Mouse (Mus musculus) T-helper 1 cell (primary cell): ENCODE results near the gene Chrm3.

Source experiments
- in situ Hi-C: fragments of 300-600 bp; cut with MboI, MseI; formaldehyde crosslinking; loops from one replicate; pipeline ENCODE4 v1.15.1; 2025; ENCODE audit warnings: high pct_unique_total_duplicates

Gene Chrm3

DNA sequence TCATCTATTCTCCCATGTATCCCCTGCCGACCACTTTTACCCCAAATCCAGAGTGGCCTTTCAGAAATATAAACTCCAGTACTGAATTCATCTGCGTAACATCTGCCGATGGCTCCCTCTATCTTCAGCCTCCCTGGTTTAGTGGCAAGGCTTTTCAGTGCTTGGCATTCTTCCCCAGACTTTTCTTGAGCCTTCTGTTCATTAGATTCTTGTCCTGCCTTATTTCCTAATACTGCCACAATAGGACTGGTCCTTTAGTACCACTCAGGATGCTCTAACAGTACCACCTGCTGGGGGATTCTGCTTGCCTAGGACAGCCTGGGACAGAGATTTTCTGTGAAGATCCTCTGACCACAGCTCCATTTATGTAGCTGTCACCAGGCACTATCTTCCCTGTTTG is 367.1 kb downstream of the Chrm3 start:
- in situ Hi-C loops: no loop called here

DNA sequence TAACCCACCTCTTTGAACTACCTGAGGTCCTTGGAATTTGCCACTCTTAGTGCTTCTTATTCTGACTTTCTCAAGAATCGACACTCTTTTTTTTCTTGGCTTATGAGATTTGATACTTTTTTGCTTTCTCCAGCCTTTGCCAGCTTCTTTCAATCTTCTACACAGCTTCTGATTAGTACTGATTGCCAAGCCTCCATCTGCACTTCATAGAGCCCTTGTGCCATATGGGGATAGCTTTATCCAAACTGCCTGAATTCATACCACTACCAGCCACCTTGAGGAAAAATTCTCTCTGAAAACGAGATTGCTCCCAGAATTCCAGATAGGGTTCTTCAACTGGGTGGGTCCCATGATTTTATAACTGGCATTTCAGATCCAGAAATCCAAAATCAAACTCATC is 368.0 kb downstream of the Chrm3 start:
- in situ Hi-C loops: no loop called here

DNA sequence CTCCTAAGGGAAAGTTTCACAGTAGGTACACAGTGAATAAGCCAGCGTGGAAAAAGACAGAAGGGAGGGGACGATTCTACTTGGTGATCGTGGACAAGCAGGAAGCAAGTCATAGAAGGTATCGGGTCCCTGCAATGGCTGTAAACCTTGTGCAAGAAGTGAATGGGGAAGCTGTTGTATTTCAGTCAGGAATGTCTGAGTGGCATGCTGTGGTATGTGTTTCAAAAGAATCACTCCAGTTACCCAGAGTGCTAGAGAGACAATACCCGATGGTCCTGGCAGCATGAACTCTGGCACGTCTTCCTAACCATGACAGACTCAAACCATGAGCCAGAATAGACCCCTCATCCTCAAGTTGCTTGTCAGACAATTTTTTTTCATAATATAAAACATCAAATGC is 375.0 kb downstream of the Chrm3 start:
- in situ Hi-C loops: no loop called here

DNA sequence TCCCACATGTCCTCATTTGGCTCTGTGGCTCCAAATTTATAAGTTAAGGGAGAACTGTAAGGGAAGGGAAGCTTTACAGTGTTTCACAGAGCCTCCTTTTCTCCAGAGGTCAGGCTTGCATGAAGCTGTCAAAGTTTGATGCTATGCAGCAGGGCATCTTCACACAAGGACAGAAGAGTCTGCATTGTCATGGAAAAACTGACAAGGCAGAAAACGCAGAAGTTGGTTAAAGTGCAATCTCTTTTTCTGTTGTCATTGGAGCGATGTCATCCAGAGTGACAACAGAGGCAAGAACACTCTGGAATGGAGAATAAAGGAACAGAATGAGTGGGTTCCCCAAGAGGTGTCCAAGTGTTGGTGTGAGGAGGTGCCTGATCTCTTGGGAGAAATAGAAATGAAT is 377.4 kb downstream of the Chrm3 start:
- in situ Hi-C loops: no loop called here

DNA sequence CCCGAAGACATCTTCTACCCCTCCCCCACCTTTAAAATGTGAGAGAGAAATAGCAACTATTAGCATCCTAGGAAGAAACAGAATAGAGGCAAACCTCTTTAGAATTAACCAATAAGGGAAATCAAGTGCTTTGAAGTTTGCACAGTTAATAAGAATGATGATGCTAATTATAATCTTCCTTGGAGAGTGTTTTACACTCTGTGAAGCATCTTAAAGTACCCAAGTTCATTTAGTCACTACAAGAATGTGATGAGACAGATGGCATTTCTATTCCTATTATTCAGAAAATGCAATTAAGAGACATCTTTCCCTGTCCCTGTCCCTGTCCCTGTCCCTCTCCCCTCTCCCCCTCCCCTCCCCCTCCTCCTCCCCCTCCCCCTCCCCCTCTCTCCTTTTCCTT is 382.9 kb downstream of the Chrm3 start:
- in situ Hi-C loops: no loop called here

DNA sequence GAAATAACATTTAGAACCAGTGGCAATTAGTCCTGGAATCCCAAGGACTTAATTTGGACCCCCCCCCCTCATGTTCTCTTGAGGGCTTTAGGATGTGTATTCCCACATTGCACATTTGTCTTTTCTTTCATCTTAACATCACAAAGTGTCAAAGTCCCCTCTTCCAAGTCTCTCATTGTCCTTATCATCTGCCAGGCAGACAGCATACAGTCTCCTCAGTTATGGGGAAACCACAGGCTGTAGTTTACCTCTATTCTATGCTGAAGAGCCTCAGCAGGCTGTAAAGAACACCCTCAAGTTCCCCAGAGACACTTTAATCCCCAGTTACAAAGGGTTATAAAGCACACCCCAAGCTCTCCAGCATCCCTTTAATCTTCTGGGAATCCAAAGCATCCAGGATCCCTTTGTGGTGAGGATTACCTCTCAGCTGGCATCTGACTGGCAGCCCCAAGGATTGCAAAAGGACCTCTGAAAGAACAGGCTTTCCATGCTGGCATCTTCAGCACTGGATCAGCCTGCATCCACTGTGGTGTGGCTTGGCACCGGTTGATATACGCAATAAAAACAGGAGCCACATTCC is 386.8 kb downstream of the Chrm3 start:
- in situ Hi-C loops: no loop called here

DNA sequence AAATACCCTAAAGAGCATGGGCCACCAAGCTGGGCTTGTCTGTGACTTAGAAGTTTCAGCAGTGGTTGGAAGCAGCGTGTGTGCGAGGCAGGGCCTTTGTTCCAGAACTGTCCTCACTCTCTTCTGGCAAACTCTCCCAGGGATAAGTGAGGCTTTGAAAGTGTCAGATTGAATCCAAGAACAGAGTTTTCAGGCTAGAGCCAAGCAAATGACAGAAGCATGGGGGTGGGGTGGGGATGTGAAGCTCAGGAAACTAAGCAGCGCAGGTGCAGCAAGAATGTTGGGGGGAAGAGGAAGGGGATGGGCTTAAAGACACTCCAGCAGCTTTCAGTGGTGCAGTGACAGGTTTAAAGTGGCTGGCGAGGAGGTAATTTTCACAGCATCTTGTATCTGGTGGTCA is 388.8 kb downstream of the Chrm3 start:
- in situ Hi-C loops: no loop called here

DNA sequence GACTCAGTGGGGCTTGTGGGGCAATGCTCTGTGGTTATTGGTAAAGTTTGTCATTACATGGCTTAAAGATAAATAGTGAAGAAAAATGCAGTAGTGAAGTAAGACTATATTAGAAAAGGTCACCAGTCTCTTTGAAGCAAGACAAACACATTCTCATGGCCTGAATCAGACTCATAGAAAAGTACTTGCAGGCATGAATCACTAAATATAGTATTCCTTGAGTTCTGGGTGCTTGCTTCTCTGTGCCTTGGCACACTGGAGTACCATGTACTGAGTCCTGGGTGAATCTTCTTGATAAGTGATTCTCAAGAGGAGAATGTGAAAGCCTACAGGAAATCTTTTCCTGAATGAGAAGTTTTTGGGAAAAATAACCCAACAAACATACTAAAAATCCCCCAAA is 408.0 kb downstream of the Chrm3 start:
- in situ Hi-C loops: no loop called here

DNA sequence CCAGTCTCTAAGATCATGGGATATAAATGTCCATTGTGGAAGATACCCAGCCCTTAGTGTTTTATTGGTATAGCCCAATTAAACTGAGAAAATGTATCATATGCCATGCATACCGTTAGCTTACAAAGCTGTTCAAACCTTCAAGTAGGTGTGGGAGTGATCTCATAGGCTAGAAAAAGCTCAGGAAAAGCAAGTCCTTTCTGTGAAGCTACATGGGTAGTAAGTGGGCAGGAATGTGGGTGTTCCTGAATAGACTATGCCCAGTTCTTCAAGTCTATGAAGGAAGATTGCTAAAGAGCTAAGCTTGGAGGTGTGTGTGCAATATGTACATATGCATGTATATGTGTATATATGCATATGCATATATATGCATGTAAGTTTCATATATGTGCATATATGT is 409.3 kb downstream of the Chrm3 start:
- in situ Hi-C loops: no loop called here

DNA sequence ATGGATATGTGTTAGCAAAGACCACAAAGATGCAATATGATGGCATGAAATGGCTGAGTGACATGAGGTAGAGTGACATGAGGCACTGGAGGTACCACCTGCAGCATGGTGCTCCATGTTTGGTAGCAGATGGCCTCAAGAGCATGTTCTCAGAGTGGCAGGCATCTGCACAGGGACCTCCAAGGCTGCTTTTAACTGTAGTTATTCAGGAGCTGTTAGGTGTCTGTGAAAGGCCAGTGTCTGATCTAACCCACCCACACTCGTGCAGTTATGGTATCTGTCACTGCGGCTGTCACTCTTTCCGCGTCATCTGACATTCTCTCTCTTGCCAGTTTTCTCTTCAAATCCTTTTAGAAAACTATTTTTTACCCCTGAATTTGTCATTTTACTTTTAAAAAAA is 411.6 kb downstream of the Chrm3 start:
- in situ Hi-C loops: no loop called here

DNA sequence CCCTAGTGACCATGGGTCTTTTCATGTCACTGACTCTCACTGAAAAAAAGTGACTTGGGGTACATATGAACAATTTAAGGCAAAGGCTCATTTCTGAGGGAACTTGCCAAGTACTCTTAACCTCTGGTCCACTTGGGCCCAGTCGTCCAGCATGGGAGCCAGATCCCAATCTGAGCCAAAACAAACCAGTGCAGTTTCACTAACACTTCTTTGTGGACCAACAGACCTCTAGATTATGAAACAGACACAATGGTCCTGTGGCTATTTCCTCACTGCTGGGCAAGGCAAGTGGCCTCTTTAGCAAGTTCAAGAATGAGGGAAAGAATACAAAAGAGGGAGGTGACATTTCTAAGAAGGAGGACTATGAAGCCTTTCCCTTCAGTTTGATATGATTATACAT is 420.5 kb downstream of the Chrm3 start:
- in situ Hi-C loops: no loop called here

DNA sequence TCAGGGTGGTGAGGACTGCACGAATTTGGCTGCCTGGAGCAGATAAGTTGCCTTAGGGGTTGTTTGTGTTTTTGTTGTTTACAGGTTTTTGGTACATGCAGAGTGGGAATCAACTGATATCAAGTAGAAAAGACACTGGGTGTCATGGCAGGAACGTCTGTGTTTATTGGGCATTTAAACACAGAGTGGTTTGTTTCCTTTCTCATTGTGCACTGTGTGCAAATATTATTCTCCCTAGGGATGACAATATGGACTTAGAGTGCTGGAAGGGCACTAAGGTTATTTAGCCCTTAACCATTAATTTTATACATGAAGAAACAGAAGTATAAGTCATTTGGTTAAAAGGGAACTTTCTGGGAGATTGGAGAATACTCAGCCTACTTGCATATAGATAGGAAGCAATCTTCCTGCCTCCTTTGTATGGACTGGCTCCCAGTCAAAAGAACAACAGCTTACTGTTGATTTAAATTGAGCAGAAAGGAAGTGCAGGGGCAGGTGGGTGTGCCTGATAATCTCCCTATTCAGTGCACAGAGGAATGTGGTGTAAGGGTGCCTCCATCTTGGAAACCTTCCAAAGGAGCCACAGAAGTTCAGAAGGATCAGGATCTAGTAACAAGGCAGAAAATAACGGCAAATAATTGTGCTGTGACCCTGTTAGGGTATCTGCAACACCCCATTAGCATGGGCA is 421.7 kb downstream of the Chrm3 start:
- in situ Hi-C loops: no loop called here

DNA sequence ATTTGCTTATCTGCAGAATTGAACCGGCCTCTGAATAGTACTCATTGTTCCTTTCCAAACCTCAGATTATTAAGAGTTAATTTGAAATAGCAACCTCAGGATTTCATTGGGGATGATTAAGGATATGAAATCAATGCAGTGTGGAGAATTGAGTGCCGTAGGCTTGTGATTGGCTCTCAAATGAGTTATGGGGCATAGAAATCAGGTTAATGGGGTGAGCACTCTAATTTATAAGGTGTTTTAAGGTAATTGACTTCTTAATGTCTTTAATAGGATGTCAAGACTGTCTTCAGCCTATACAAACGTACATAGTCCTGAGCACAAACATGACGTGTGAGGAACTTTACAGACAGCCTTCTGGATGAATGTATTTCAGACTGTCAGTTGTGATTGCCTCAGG is 427.9 kb downstream of the Chrm3 start:
- in situ Hi-C loops: no loop called here

DNA sequence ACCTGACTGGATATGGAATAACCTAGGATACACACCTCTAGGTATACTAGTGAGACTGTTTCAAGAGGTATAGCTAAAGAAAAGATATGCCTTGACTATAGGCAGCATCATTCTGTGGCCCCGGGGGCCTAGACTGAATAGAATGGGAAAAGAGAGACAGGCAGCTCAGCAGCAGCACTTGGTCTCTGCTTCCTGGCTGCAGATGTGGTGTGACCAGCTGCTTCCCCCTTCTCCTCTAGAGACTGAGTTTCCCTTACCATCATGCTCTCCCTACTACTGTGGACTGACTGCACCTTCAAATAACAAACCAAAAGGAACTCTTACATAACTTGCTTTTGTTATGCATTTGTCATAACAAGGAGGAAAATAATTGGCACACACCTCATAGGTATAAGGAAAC is 430.0 kb downstream of the Chrm3 start:
- in situ Hi-C loops: no loop called here

DNA sequence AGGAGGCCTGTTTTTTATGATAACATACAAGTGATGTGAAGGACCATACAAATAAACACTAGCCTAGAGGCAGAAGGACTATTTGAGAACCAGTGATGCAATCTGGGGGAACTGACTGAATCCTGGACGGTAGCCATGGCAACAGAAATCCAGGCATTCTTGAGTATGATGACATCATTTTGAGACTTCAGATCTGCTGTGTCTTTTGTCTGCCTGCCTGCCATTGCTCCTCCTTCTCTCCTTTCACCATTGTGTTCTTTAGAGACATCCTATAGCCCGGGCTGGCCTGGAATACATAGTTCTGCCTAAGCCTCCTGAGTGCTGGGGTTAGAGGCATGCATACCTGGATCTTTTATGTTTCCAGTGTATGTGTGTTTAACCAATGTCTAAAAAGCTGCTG is 430.7 kb downstream of the Chrm3 start:
- in situ Hi-C loops: no loop called here

DNA sequence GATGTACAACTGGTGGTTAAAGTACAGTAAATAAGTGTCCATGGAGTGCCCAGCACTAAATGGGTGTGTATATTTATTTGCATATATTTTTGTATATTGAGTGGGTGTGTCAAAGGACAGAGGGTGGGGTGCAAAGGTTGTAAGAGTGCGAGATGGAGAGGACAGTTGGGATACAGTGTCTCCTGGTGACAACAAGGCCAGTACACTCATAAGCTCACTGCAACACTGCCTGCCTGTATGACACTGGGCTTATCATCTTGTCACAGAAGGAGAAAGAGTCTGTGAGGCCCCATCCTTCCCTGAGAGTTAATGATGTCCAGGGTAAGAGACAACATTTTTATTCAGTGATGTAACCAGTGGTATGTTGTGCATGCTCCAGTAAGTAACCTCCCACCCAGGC is 439.5 kb downstream of the Chrm3 start:
- in situ Hi-C loops: no loop called here

DNA sequence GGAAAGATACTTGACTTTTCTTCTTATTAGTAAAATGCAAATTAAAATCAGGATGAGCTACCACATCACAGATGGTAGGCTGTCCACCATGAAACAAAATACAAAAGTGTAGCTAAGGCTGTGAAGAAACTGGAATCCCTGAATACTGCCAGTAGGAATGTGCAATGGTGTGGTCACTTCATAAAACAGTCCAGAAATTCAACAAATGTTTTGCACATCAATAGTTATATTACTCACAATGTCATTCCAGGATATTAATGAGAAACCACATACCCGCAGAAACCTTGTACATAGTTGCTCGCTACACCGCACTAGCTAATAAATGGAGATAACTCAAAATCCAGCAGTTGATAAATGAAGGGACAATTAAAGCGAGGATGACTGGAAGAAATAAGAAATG is 447.9 kb downstream of the Chrm3 start:
- in situ Hi-C loops: no loop called here

DNA sequence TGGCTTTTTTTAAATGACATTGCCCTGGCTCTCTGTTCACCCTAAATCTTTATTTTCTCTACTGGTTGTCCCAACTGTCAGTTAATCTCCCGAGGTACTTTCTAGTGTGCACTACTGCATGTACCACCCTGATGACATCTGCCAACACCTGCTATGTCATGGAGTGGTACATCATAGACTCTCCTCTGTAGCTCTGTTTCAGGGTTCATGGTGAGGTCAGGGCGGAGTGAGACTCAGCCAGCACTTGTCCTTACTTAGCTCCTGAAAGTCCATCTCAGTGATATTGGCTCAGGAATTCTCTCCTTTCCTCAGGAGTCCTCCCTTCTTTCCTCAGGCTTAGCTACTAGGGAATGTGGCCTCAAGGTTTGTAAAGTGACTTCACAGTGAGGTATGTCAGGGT is 451.9 kb downstream of the Chrm3 start:
- in situ Hi-C loops: no loop called here

DNA sequence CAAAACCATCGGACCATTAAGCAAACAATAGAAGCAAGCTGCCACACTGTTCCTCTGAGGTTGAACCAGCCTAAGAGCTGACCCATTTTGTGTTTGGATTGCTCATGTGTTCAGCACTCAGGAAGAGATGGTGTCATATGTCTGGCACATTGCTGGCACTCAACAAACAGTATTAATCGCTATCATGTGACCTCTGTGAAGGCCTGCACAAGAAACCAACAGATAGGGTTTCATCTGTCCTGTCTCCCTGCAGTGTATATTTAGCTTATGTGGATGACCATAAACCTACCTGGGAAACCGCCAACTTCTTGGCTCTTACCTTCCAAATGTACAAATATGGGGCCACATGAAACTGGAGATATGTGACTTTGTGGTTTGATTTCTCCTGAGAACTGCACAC is 453.4 kb downstream of the Chrm3 start:
- in situ Hi-C loops: no loop called here

DNA sequence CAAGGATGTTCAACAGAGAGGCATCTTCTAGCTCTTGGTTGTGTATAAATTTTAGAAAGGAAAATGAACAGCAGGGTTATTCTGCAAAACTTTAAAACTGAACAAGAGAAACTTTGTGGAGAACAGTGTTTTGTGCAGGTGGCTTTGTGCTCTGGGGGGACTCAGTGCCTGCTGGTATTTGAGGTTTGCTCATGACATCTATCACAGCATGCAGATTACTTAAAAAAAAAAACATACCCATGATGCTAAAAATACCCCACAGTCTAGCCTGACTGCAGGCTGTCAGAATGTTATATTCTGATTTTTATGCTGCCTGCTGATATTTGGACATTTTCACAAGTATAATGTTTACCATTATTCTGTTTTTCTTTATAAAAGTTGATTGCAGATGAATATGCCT is 456.2 kb downstream of the Chrm3 start:
- in situ Hi-C loops: no loop called here

DNA sequence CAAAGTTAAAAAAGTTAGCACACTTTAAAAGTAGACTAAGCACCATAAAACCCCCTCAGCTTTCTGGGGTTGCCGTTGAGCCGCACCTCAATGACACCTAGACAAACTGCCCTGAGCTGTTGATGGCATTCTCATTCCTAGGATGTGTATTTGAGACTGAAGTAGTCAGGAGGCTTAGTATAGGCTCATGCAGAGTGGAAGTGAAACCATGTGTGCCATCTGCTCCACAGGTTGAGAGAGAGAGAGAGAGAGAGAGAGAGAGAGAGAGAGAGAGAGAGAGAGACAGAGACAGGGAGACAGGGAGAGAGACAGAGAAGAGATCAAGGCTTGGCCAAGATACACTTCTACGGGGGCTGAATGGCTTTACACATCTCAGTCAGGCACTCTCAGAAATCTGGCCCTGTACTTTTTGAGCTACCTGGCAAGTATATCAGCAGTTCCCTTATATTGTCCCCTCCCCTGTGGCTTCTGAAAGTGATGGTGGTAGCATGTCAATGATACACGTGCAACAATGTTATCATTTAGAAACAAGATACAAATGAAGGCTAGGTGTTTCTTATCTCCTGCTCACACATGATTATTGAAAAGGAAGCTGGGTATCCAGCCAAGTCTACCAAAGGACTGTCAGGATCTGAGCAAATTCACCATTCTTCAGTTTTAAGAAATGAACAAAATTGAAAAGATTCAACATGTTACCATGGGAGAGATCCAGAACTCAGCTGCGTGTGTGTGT is 459.8 kb downstream of the Chrm3 start:
- in situ Hi-C loops: no loop called here

DNA sequence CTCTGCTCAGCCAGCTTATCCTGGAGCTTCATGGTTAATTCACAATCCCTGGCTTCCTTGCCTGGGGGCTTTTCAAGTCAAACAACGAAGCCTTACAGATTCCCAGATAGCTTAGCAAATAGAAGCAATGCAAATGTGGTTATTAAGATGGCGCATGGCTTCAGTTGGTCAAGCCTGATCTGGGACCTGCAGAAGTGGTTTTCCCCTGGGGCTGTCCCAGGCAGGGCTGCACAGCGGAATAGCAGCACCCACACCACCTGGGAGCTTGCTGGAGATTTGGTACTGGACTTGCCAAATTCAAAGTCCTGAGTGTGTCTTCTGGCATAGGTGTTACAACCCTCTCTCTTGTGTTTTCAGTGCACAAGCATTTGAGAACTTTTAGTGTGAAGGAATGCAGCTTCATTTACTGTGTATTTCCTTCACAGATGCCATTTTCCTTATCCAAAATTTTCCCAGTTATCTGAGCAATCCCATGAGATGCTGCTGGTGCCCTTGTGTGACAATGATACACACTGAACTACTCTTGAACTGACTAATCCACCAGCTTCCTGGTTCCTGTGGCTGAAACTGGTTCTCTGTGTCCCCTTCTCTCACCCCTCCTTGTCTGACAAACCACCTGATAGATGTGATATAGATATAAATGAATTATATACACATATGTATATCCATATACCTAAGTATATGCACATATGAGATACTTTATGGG is 461.8 kb downstream of the Chrm3 start:
- in situ Hi-C loops: loop anchor here (25.0 kb wide), 1 partner anchor 638 kb away; no protein-coding TSS in a partner anchor

DNA sequence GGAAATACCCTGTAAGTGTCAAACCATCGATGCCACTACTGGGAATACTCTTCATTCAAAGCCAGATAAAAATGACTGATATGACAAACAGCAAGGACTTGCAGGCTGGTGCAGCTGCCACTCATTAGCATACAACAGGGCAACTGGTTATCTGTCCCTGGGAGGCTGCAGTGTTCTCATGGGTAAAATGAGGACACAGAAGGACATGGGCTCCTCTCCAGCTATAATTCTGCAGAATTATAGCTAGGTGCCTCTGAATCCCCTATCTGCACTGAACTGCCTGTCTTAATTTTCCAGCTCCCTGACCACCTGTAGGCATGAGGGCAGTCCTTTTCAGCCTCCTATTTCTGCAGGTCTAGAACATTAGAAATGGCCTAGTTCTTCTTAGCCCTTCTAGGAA is 463.4 kb downstream of the Chrm3 start:
- in situ Hi-C loops: loop anchor here (25.0 kb wide), 1 partner anchor 640 kb away; no protein-coding TSS in a partner anchor
